ENCODE assay signal across 24 mouse cellular contexts in the genomic region with DNA sequence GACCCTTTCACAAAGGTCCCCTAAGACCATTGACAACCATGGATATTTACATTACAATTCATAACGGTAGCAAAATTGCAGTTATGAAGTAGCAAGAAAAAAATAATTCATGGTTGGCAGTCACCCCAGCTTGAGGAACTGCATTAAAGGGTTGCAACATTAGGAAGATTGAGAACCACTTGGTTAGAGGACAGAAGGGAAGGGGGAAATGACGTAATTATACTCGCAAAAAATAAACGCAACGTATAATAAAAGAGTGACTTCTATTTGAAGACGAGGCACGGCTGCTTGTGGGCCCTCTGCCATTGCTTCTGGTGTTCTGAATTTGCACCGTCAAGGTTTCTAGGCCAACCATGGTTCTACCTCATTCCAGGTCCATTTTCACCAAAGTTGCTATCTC. TPM values are rescaled to one million over a fixed set of nuclear protein-coding genes. Genes with fewer than 3 reads are reported as not detected.
A peak's percentile ranks its signal among the peaks of the same experiment; 100 is the strongest.
DNase-seq lines count a peak whose midpoint lies in the region; ATAC-seq and TF ChIP-seq lines count a peak whose summit lies in the region.
"Had no signal": no experiment of that assay in that cellular context is flagged by ENCODE, and none has a peak within 500 bp of the region (broad histone marks: within the 10 kb centered on the region; RNA-seq: fewer than 3 reads in every experiment).

No protein-coding gene starts in this region.

- H3K9ac ChIP-seq in lung, postnatal 0 days (replicated peaks; ENCODE audit: low read depth): no peak overlapping the region
- no peak overlapping the region for H3K9ac ChIP-seq in midbrain, embryonic 11.5 days (ENCODE audit: low read length)
- H3K9ac ChIP-seq: embryonic facial prominence, embryonic 15.5 days; heart, embryonic 15.5 days; hindbrain, embryonic 14.5 days had no signal

- no peaks in the 10 kb centered on the region for H3K9me3 ChIP-seq in lung, postnatal 0 days (ENCODE audit: low read length)
- H3K9me3 ChIP-seq in forebrain, embryonic 10.5 days: no peaks in the 10 kb centered on the region
- no peaks in the 10 kb centered on the region for H3K9me3 ChIP-seq in midbrain, embryonic 11.5 days (ENCODE audit: control insufficient read depth, low read length)
- H3K9me3 ChIP-seq: embryonic facial prominence, embryonic 15.5 days; G1E; heart, embryonic 15.5 days had no signal

- 54% methylated on average over 8 of the region's 8 CpGs for WGBS in lung, postnatal 0 days
- WGBS in forebrain, embryonic 10.5 days: 94% methylated on average over 8 of the region's 8 CpGs
- 94% methylated on average over 8 of the region's 8 CpGs for WGBS in midbrain, embryonic 11.5 days

- no peaks in the 10 kb centered on the region for H3K36me3 ChIP-seq in lung, postnatal 0 days (ENCODE audit: insufficient read depth, low read length)
- no peaks in the 10 kb centered on the region for H3K36me3 ChIP-seq in forebrain, embryonic 10.5 days (replicated peaks)
- no peaks in the 10 kb centered on the region for H3K36me3 ChIP-seq in midbrain, embryonic 11.5 days (ENCODE audit: control insufficient read depth, insufficient read depth, low read length)
- H3K36me3 ChIP-seq: embryonic facial prominence, embryonic 15.5 days; G1E; heart, embryonic 15.5 days had no signal

- no peak for ATAC-seq in lung, postnatal 0 days
- ATAC-seq in megakaryocyte, adult 5-6 weeks (ENCODE audit: poor library complexity, severe bottlenecking): peak; percentile 80
- no peak for ATAC-seq in midbrain, embryonic 11.5 days (ENCODE audit: low FRiP score)
- ATAC-seq: CD4-positive, CD25-positive, alpha-beta regulatory T cell, adult 4 months; forebrain, embryonic 16.5 days had no signal

- no peak overlapping the region for H3K4me3 ChIP-seq in lung, postnatal 0 days (ENCODE audit: low read depth, low read length)
- no peak overlapping the region for H3K4me3 ChIP-seq in brown adipose tissue, adult 24 weeks (ENCODE audit: insufficient read depth, low read depth, low read length)
- H3K4me3 ChIP-seq in forebrain, embryonic 10.5 days: no peak overlapping the region
- H3K4me3 ChIP-seq in midbrain, embryonic 11.5 days (ENCODE audit: low read depth, low read length): no peak overlapping the region
- H3K4me3 ChIP-seq: embryonic facial prominence, embryonic 15.5 days; erythroblast, embryonic 14.5 days; heart, adult 2 months; heart, embryonic 15.5 days had no signal

- no peaks in the 10 kb centered on the region for H3K27me3 ChIP-seq in lung, postnatal 0 days (replicated peaks; ENCODE audit: insufficient read depth, low read length)
- H3K27me3 ChIP-seq in forebrain, embryonic 10.5 days (ENCODE audit: poor library complexity, severe bottlenecking): no peaks in the 10 kb centered on the region
- no peaks in the 10 kb centered on the region for H3K27me3 ChIP-seq in midbrain, embryonic 11.5 days (ENCODE audit: control insufficient read depth, insufficient read depth, low read length)
- H3K27me3 ChIP-seq: embryonic facial prominence, embryonic 15.5 days; heart, embryonic 15.5 days had no signal

- peak; percentile 12 for DNase-seq in lung, postnatal 0 days (ENCODE audit: low spot score)
- DNase-seq in lung, postnatal 10 days: no peak
- DNase-seq in forebrain, embryonic 10.5 days (ENCODE audit: extremely low spot score, low spot score): no peak
- DNase-seq in midbrain, embryonic 11.5 days (ENCODE audit: low spot score, missing footprints): no peak
- DNase-seq: adrenal gland, adult 8-10 months; adrenal gland, postnatal 36 days; B cell, adult 2 months; cerebellum, adult 18-20 months; cerebellum, adult 9-11 months; cerebellum, postnatal 36 days; gastrocnemius, postnatal 10 days; heart, adult 2 months; heart, postnatal 14 days had no signal

- no peak for TF ChIP-seq CTCF in lung, postnatal 0 days (IDR thresholded peaks at IDR 0.05)

- no peak for TF ChIP-seq EP300 in lung, postnatal 0 days (IDR thresholded peaks at IDR 0.05)

- H3K4me2 ChIP-seq in lung, postnatal 0 days (replicated peaks; ENCODE audit: low read depth, low read length): no peak overlapping the region
- H3K4me2 ChIP-seq in midbrain, embryonic 11.5 days: no peak overlapping the region
- H3K4me2 ChIP-seq: embryonic facial prominence, embryonic 15.5 days; heart, embryonic 11.5 days; heart, embryonic 15.5 days; hindbrain, embryonic 14.5 days had no signal

- no peak overlapping the region for H3K27ac ChIP-seq in lung, postnatal 0 days (ENCODE audit: low read length)
- H3K27ac ChIP-seq in brown adipose tissue, adult 24 weeks (replicated peaks; ENCODE audit: low read depth, low read length): peak overlapping the region; percentile 31; the same call in 1 of the 2 replicates
- no peak overlapping the region for H3K27ac ChIP-seq in forebrain, embryonic 10.5 days
- H3K27ac ChIP-seq in midbrain, embryonic 11.5 days (ENCODE audit: low read depth, low read length): no peak overlapping the region
- H3K27ac ChIP-seq: embryonic facial prominence, embryonic 15.5 days; heart, adult 2 months; heart, embryonic 15.5 days; hindbrain, embryonic 14.5 days had no signal

- no peaks in the 10 kb centered on the region for H3K4me1 ChIP-seq in lung, postnatal 0 days (ENCODE audit: insufficient read depth, low read depth, low read length)
- no peaks in the 10 kb centered on the region for H3K4me1 ChIP-seq in brown adipose tissue, adult 24 weeks (ENCODE audit: control insufficient read depth, insufficient read depth, insufficient read length, low read length)
- no peaks in the 10 kb centered on the region for H3K4me1 ChIP-seq in forebrain, embryonic 10.5 days
- H3K4me1 ChIP-seq in midbrain, embryonic 11.5 days (ENCODE audit: control insufficient read depth, insufficient read depth, low read length): no peaks in the 10 kb centered on the region
- H3K4me1 ChIP-seq: embryonic facial prominence, embryonic 15.5 days; heart, embryonic 15.5 days had no signal

RNA-seq across cellular contexts. Expression of a gene that starts 7.8 kb away (rescaled TPM):
- 2.9 and 3.8 TPM in 2 replicates for polyA plus RNA-seq in lung, postnatal 0 days (2015; fragmentation: Nextera tagmentation; extraction: Ambion mirVana)
- polyA plus RNA-seq in brown adipose tissue, adult 24 weeks (2012; ENCODE audit: insufficient read depth, insufficient read length, missing spikeins): 0.71 and 0.79 TPM in 2 replicates
- total RNA-seq in megakaryocyte, adult 5-6 weeks (2015): 29.0 and 36.0 TPM in 2 replicates
- 16.3 and 18.5 TPM in 2 replicates for total RNA-seq in megakaryocyte, adult 5-6 weeks (2017)
- 0.27 and 0.47 TPM in 2 replicates for polyA plus RNA-seq in forebrain, embryonic 10.5 days (2016; fragmentation: Nextera tagmentation; extraction: Ambion mirVana)
- polyA plus RNA-seq in midbrain, embryonic 11.5 days (2014; fragmentation: Nextera tagmentation; extraction: Ambion mirVana): 1.2 and 1.4 TPM in 2 replicates
- polyA plus RNA-seq: erythroblast, embryonic 14.5 days had no signal

RNA-seq across cellular contexts. Expression of a gene that starts 11.5 kb away (rescaled TPM):
- polyA plus RNA-seq in lung, postnatal 0 days (2015; fragmentation: Nextera tagmentation; extraction: Ambion mirVana): 17.2 and 19.5 TPM in 2 replicates
- 33.0 and 34.8 TPM in 2 replicates for polyA plus RNA-seq in brown adipose tissue, adult 24 weeks (2012; ENCODE audit: insufficient read depth, insufficient read length, missing spikeins)
- 5.8 and 17.2 TPM in 2 replicates for total RNA-seq in megakaryocyte, adult 5-6 weeks (2015)
- total RNA-seq in megakaryocyte, adult 5-6 weeks (2017): 11.1 and 13.2 TPM in 2 replicates
- polyA plus RNA-seq in forebrain, embryonic 10.5 days (2016; fragmentation: Nextera tagmentation; extraction: Ambion mirVana): 31.9 and 32.4 TPM in 2 replicates
- 37.8 and 39.8 TPM in 2 replicates for polyA plus RNA-seq in midbrain, embryonic 11.5 days (2014; fragmentation: Nextera tagmentation; extraction: Ambion mirVana)

RNA-seq across cellular contexts. Expression of a gene that starts 33.6 kb away (rescaled TPM):
- polyA plus RNA-seq in lung, postnatal 0 days (2015; fragmentation: Nextera tagmentation; extraction: Ambion mirVana): 3.6 and 3.7 TPM in 2 replicates
- 4.0 and 6.1 TPM in 2 replicates for polyA plus RNA-seq in brown adipose tissue, adult 24 weeks (2012; ENCODE audit: insufficient read depth, insufficient read length, missing spikeins)
- 8.6 and 11.2 TPM in 2 replicates for total RNA-seq in megakaryocyte, adult 5-6 weeks (2015)
- 13.4 and 15.1 TPM in 2 replicates for total RNA-seq in megakaryocyte, adult 5-6 weeks (2017)
- polyA plus RNA-seq in forebrain, embryonic 10.5 days (2016; fragmentation: Nextera tagmentation; extraction: Ambion mirVana): 15.4 and 17.1 TPM in 2 replicates
- 10.5 and 11.8 TPM in 2 replicates for polyA plus RNA-seq in midbrain, embryonic 11.5 days (2014; fragmentation: Nextera tagmentation; extraction: Ambion mirVana)

RNA-seq across cellular contexts. Expression of a gene that starts 53.8 kb away (rescaled TPM):
- polyA plus RNA-seq in lung, postnatal 0 days (2015; fragmentation: Nextera tagmentation; extraction: Ambion mirVana): 0.75 and 0.80 TPM in 2 replicates
- polyA plus RNA-seq in brown adipose tissue, adult 24 weeks (2012; ENCODE audit: insufficient read depth, insufficient read length, missing spikeins): not detected in 2 replicates
- 6.8 and 8.2 TPM in 2 replicates for total RNA-seq in megakaryocyte, adult 5-6 weeks (2015)
- total RNA-seq in megakaryocyte, adult 5-6 weeks (2017): 4.3 and 5.5 TPM in 2 replicates
- polyA plus RNA-seq in forebrain, embryonic 10.5 days (2016; fragmentation: Nextera tagmentation; extraction: Ambion mirVana): 0.14 TPM in 1 of 2 replicates, not detected in the other
- 0.07 and 0.10 TPM in 2 replicates for polyA plus RNA-seq in midbrain, embryonic 11.5 days (2014; fragmentation: Nextera tagmentation; extraction: Ambion mirVana)
- total RNA-seq: adrenal gland, postnatal 36 days; gastrocnemius, postnatal 10 days; heart, adult 2 months; heart, postnatal 14 days had no signal
- polyA plus RNA-seq: embryonic facial prominence, embryonic 11.5 days; erythroblast, embryonic 14.5 days; forebrain, embryonic 16.5 days; hindbrain, embryonic 14.5 days had no signal
